Comparison of ENCODE assay signal across 10 mouse cellular contexts in the genomic region with DNA sequence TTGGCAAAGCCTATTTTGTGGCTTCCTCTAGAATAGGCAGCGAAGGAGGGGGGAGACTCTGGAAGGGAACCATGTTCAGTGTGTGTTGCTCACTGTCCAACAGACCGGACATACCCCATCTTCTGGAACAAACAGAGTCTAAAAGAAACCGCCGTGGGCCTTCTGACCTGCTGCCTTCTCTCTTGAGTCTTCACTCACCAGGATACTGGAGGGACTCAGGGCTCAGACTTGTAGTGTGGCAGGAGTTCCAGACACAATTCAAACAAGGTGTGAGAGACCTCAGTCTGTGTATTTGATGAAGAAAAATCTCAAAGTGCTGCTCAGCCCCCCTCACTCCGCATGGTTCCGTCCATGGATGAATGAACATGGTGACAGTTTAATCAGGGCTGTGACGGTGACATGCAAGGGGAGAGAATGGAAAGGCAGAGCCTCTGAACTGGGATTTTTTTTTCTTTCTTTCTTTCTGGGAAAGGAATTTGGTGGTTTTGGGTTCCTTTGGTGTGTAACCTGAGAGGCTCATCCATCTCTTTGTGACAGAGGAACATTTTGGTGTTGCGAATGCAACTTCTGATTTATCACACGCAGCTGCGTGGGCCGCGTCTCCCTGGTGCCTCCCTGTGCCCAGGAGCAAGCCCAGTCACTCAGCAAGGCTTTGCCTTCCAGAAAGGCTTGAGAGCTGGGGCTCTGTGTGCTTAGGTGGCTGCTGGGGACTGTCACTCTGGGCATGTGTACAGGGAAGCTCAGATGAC. TPM values are rescaled to one million over a fixed set of nuclear protein-coding genes. Genes with fewer than 3 reads are reported as not detected.
DNase-seq lines count a peak whose midpoint lies in the region; ATAC-seq and TF ChIP-seq lines count a peak whose summit lies in the region.
"Had no signal": no experiment of that assay in that cellular context is flagged by ENCODE, and none has a peak within 500 bp of the region (broad histone marks: within the 10 kb centered on the region; RNA-seq: fewer than 3 reads in every experiment).

No protein-coding gene starts in this region.

- no peak for DNase-seq in heart, postnatal 36 days
- peak; percentile 78 for DNase-seq in embryo, embryonic 10.5 days (ENCODE audit: low spot score)
- no peak for DNase-seq in hindbrain, embryonic 14.5 days (ENCODE audit: low spot score)
- DNase-seq in midbrain, postnatal 0 days (ENCODE audit: low spot score), result peak; percentile 37
- DNase-seq in thymus, postnatal 14 days, result no peak
- DNase-seq in urinary bladder, postnatal 10 days (ENCODE audit: low spot score), result no peak
- DNase-seq in thymus, postnatal 0 days (ENCODE audit: low spot score), result no peak

- peak overlapping the region; percentile 87 for H3K27ac ChIP-seq in heart, embryonic 16.5 days (ENCODE audit: low read length)
- H3K27ac ChIP-seq in hindbrain, embryonic 14.5 days, result 0 out of 2 replicates have a peak overlapping the region, but pooled peaks have one; percentile 26
- no peak overlapping the region for H3K27ac ChIP-seq in midbrain, postnatal 0 days (ENCODE audit: low read depth, low read length)

- no peaks in the 10 kb centered on the region for H3K9me3 ChIP-seq in heart, embryonic 16.5 days (replicated peaks; ENCODE audit: control insufficient read depth, low read length)
- H3K9me3 ChIP-seq in hindbrain, embryonic 14.5 days (ENCODE audit: control insufficient read depth, low read length), result no peaks in the 10 kb centered on the region
- H3K9me3 ChIP-seq in midbrain, postnatal 0 days (ENCODE audit: low read length), result no peaks in the 10 kb centered on the region

- no peaks in the 10 kb centered on the region for H3K27me3 ChIP-seq in heart, embryonic 16.5 days (ENCODE audit: control insufficient read depth, insufficient read depth, low read length)
- H3K27me3 ChIP-seq in hindbrain, embryonic 14.5 days (ENCODE audit: control insufficient read depth, insufficient read depth, low read length), result no peaks in the 10 kb centered on the region
- no peaks in the 10 kb centered on the region for H3K27me3 ChIP-seq in midbrain, postnatal 0 days (ENCODE audit: insufficient read depth, low read length)

- intact Hi-C loops in heart, postnatal 36 days (cut with DNase I), result no loop called here

- no peaks in the 10 kb centered on the region for H3K36me3 ChIP-seq in heart, embryonic 16.5 days (ENCODE audit: control insufficient read depth, insufficient read depth)
- no peaks in the 10 kb centered on the region for H3K36me3 ChIP-seq in hindbrain, embryonic 14.5 days (replicated peaks; ENCODE audit: control insufficient read depth, insufficient read depth)
- no peaks in the 10 kb centered on the region for H3K36me3 ChIP-seq in midbrain, postnatal 0 days (ENCODE audit: insufficient read depth, low read length)

- TF ChIP-seq CTCF in midbrain, postnatal 0 days (IDR thresholded peaks at IDR 0.05), result no peak

- 32% methylated on average over 12 of the region's 12 CpGs for WGBS in heart, embryonic 16.5 days
- 12% methylated on average over 12 of the region's 12 CpGs for WGBS in hindbrain, embryonic 14.5 days
- 29% methylated on average over 12 of the region's 12 CpGs for WGBS in midbrain, postnatal 0 days

- peak overlapping the region; percentile 49 for H3K9ac ChIP-seq in heart, embryonic 16.5 days (ENCODE audit: low read length)
- peak overlapping the region; percentile 16; the same call in 1 of the 2 replicates for H3K9ac ChIP-seq in hindbrain, embryonic 14.5 days
- no peak overlapping the region for H3K9ac ChIP-seq in midbrain, postnatal 0 days (replicated peaks; ENCODE audit: low read length, poor library complexity, severe bottlenecking)

- no peak overlapping the region for H3K4me3 ChIP-seq in heart, embryonic 16.5 days (ENCODE audit: low read length)
- no peak overlapping the region for H3K4me3 ChIP-seq in hindbrain, embryonic 14.5 days (replicated peaks; ENCODE audit: low read length)
- H3K4me3 ChIP-seq in midbrain, postnatal 0 days (ENCODE audit: low read depth, low read length), result no peak overlapping the region

- H3K4me2 ChIP-seq in heart, embryonic 16.5 days (ENCODE audit: low read depth, low read length), result peak overlapping the region; percentile 18
- no peak overlapping the region for H3K4me2 ChIP-seq in hindbrain, embryonic 14.5 days (replicated peaks)
- H3K4me2 ChIP-seq in midbrain, postnatal 0 days (ENCODE audit: low read depth, low read length, poor library complexity, severe bottlenecking), result no peak overlapping the region

- ATAC-seq in heart, embryonic 16.5 days (replicated peaks; ENCODE audit: extremely low read depth, insufficient read depth, low FRiP score), result peak; percentile 19; the same call in 1 of the 2 replicates
- ATAC-seq in hindbrain, embryonic 14.5 days (ENCODE audit: low FRiP score), result 0 out of 2 replicates have a peak, but pooled peaks have one; percentile 38
- 0 out of 2 replicates have a peak, but pooled peaks have one; percentile 20 for ATAC-seq in midbrain, postnatal 0 days (ENCODE audit: low FRiP score)
- ATAC-seq: intestine, embryonic 16.5 days had no signal

- peaks cover 45% of the 10 kb centered on the region for H3K4me1 ChIP-seq in heart, embryonic 16.5 days (ENCODE audit: control insufficient read depth, insufficient read depth, low read length)
- peaks cover 13% of the 10 kb centered on the region for H3K4me1 ChIP-seq in hindbrain, embryonic 14.5 days (replicated peaks; ENCODE audit: control insufficient read depth, insufficient read depth, low read length)
- H3K4me1 ChIP-seq in midbrain, postnatal 0 days (ENCODE audit: insufficient read depth, low read length), result no peaks in the 10 kb centered on the region

RNA-seq across cellular contexts. Expression of a gene that starts 21.9 kb away (rescaled TPM):
- polyA plus RNA-seq in heart, embryonic 16.5 days (2015; fragmentation: Nextera tagmentation; extraction: Ambion mirVana), result 7.2 and 8.3 TPM in 2 replicates
- under 1 TPM; 0.57 to 0.67 TPM for total RNA-seq in heart, postnatal 36 days (2021)
- polyA plus RNA-seq in hindbrain, embryonic 14.5 days (2014; fragmentation: Nextera tagmentation; extraction: Ambion mirVana), result 6.9 and 7.8 TPM in 2 replicates
- total RNA-seq in midbrain, postnatal 0 days (2014; rRNA removed), result 12.8 and 14.4 TPM in 2 replicates
- polyA plus RNA-seq in midbrain, postnatal 0 days (2015; fragmentation: Nextera tagmentation; extraction: Ambion mirVana), result 3.2 and 3.9 TPM in 2 replicates
- polyA plus RNA-seq in thymus, postnatal 0 days (2015; fragmentation: Nextera tagmentation; extraction: Ambion mirVana), result 3.1 and 3.6 TPM in 2 replicates
- total RNA-seq: CH12.LX had no signal

Comparison
In these comparisons a context has a peak if more than half of its experiments do, and no peak if none do; other contexts are left out.
1. DNase-seq: peak in embryo, embryonic 10.5 days (single experiment) and midbrain, postnatal 0 days (single experiment); none in heart, postnatal 36 days (0 of 2), hindbrain, embryonic 14.5 days (single experiment), thymus, postnatal 14 days (single experiment), urinary bladder, postnatal 10 days (single experiment) and thymus, postnatal 0 days (single experiment).
2. Peak in every context shown above with its lines, with median percentiles within 50 percentile points of each other: ATAC-seq.